Mouse (Mus musculus) gastrocnemius, postnatal 25 days (tissue): ENCODE data around the gene Zdbf2. TPM values are rescaled to one million over a fixed set of nuclear protein-coding genes. Genes with fewer than 3 reads are reported as not detected.
"Not testable (repeated sequence)": the region's sequence is repeated elsewhere in the genome, so short reads cannot be mapped to it uniquely, and the experiment has no call there.

Experiments used
- DNase-seq: peaks from one replicate; pipeline ENCODE4 v3.0.0; 2022
- microRNA-seq, 2 experiments: library from miRNA; unstranded; fragments of <30 nt; microRNA quantifications; one replicate each; pipeline ENCODE4 v1.2.0; 2021; ENCODE audit warnings: borderline replicate concordance in 2 of 2
- total RNA-seq, 2 experiments: library from RNA; stranded (reverse); gene quantifications; 1 replicate in 1 of 2; 2 replicates in 1 of 2; pipeline ENCODE4 v1.2.3; 2021

The Zdbf2 gene
- total RNA-seq, 2 experiments from 2014 or later = 2.9 to 3.8 TPM

GRCm38 (mm10) chr1:63263671-63264070 lies 9.4 kb upstream of the Zdbf2 start:
- no peak for DNase-seq

- no peak for DNase-seq
These were observed 7.6 kb upstream of the Zdbf2 start for GRCm38 (mm10) chr1:63265461-63265860.

- no peak for DNase-seq
These were observed 6.9 kb upstream of the Zdbf2 start for GRCm38 (mm10) chr1:63266121-63266520.

- no peak for DNase-seq
These were observed 6.3 kb upstream of the Zdbf2 start for GRCm38 (mm10) chr1:63266716-63267115.

- DNase-seq = no peak
These were observed 865 bp upstream of the Zdbf2 start for GRCm38 (mm10) chr1:63272125-63272675.

DNA sequence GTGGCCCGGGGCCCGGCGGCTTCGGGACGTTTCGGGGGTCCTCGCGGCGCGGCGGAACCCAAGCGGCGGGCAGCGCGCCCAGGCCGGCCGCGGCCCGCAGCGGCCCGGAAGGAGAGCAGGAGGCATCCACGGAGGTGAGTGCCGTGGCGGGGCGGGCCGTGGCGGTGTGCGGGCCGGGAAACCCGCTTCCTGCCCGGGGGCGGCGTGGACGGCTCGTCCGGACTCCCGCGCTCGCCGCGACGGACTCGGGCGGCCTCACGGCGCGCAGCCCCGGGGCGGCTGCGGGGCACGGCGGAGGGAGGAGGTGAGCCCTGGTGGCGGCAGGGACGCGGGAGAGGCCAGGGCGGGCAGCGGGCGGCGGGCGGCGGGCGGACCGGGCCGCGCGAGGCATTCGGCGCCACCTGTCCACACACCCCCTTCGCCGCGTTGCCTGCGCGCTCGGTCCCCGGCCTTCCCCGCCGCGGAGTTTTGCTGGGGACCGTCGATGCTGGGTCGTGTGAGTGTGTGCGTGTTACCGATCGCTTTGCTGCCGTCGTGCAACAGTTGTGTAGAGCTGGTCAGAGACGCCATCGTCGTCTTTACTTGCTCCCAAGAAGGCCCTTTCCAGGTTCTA lies 380 bp downstream of the Zdbf2 start:
- DNase-seq = no peak

DNA sequence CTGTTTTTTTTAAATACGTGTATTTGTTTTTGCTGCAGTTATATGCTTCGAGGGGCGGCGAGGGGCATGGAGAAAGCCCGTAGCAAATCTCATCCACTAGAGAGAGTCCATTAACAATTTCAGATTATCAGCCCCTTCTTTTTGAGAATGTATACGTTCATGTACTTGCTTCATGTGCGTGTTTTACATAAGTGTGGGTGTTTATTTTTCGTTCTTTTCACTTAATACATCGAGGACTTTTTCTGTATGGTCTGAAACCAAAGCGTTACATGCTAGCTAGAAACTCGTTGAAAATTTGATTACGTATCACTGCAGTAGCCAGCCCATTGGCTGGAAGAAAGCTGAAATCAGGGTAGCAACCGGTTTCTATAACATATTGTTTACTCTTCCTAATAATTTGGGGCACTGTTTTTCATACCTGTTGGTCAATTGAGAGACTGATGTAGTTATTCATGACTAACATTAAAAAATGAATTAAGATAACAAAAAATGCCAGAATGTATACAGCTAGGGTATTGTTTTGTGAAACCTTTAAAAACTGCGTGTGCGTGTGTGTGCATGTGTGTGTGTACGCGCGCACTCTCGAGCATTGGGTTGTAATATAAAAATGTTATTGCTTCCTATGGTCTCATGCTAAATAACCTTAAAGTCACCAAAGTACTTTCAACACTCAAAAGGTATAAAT lies 1.1 kb downstream of the Zdbf2 start:
- DNase-seq = no peak

- DNase-seq = no peak
These were observed 5.0 kb downstream of the Zdbf2 start for GRCm38 (mm10) chr1:63278106-63278505.

DNA sequence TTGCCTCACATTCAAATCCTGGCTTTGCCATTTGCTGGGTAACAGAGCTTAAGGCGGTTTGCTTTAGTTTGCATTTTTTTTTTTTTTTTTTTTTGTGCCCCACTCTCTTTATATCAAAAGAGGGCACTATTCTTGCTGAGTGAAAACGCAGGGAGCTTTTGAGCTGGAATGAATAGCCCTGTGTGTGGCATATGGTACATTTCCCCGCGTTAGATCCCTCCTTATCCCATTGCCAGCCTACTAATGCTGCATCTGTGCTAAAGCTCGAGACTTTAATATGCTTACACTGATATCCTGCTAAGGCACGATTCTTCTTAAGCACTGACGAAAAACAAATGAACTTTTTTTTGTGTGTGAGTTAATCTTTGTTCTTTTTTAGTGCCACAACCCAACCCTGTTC lies 20.9 kb downstream of the Zdbf2 start:
- DNase-seq = no peak

GRCm38 (mm10) chr1:63309661-63310060 lies 36.6 kb downstream of the Zdbf2 start:
- DNase-seq = no peak

DNA sequence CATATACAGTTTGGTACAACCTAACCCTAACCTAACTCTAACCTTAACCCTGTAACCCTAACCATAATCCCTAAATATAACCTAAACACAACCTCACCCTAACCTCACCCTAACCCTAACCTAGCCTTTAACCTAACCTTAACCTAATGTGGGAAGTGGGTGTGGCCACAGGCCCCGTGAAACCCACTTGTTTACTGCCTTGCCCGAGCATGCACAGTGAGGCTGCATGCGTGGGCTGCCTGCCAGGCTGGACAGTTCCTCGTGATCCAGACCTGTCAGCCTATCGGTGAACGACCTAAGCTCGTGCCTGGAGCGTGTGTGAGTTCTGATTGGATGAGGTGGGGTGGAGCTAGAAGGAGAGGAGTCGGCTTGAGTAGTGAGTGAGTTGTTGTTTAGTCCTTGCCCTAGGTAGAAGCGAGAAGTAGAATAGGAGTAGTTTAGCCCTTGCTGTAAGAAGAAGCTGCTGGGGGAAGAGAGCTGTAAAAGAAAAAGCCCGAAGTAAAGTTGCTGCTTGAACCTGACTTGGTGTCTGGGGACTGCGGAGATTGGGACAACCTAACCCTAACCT lies 50.6 kb downstream of the Zdbf2 start:
- DNase-seq = not testable (repeated sequence)

Small RNAs within 50 kb of the gene (microRNA-seq; reads per million reads assigned to microRNA genes)
- 0 reads per million in 2 experiments for gene Gm24513

Other genes starting within 250 kb of the Zdbf2 start
- 10 to 100 TPM; 11.3 to 13.3 TPM for gene Ino80d, start 158.6 kb upstream of the Zdbf2 start, total RNA-seq
- gene Eef1b2, start 96.4 kb upstream of the Zdbf2 start, total RNA-seq = 100 to 1,000 TPM; 289 to 311 TPM
- 100 to 1,000 TPM; 365 to 404 TPM for gene Ndufs1, start 96.4 kb upstream of the Zdbf2 start, total RNA-seq
- under 1 TPM; 0.18 to 0.99 TPM for gene Gpr1, start 58.7 kb upstream of the Zdbf2 start, total RNA-seq
- 1 to 10 TPM; 1.3 to 2.3 TPM for gene Adam23, start 172.6 kb downstream of the Zdbf2 start, total RNA-seq